Mouse (Mus musculus): ENCODE data around the gene Serpinb2. TPM values are rescaled to one million over a fixed set of nuclear protein-coding genes. Genes with fewer than 3 reads are reported as not detected.

The Serpinb2 gene
- polyA plus RNA-seq, 1 experiment from 2014 or later: 0.46 TPM

DNA sequence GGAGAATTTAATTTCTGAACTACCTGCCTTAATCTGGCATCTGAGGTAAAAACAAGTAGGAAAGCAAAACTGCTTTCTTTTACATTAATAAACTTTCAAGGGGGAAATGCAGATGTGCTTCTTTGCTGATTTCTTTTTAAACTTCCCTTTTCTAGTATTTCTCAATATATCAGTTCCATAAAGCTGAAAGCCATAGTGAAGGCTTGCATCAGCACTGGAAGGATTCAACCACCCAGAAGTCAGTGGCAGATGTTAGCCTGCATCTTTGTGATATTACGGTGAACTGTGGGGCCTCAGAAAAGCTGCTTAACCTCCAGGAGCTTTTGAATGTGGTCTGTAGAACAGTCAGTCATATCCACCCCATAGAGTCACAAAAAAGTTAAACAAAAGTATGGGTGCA lies 2.3 kb downstream of the Serpinb2 start:
- Histone ChIP-seq H3K4me2 (ENCODE audit: low read depth, low read length) (no peak overlapping the region), H3K27me3 (ENCODE audit: control insufficient read depth, insufficient read depth, low read length) (no peaks in the 10 kb centered on the region), H3K9me3 (replicated peaks; ENCODE audit: control insufficient read depth, low read length) (no peaks in the 10 kb centered on the region), H3K36me3 (ENCODE audit: control insufficient read depth, insufficient read depth) (no peaks in the 10 kb centered on the region), H3K9ac (ENCODE audit: low read length) (no peak overlapping the region), H3K4me1 (ENCODE audit: control insufficient read depth, insufficient read depth, low read length) (no peaks in the 10 kb centered on the region), H3K4me3 (ENCODE audit: low read length) (no peak overlapping the region), H3K27ac (ENCODE audit: low read length) (no peak overlapping the region)
- ATAC-seq (replicated peaks; ENCODE audit: extremely low read depth, insufficient read depth, low FRiP score): no peak
- WGBS: 83% methylated on average over 1 of the region's 1 CpGs

DNA sequence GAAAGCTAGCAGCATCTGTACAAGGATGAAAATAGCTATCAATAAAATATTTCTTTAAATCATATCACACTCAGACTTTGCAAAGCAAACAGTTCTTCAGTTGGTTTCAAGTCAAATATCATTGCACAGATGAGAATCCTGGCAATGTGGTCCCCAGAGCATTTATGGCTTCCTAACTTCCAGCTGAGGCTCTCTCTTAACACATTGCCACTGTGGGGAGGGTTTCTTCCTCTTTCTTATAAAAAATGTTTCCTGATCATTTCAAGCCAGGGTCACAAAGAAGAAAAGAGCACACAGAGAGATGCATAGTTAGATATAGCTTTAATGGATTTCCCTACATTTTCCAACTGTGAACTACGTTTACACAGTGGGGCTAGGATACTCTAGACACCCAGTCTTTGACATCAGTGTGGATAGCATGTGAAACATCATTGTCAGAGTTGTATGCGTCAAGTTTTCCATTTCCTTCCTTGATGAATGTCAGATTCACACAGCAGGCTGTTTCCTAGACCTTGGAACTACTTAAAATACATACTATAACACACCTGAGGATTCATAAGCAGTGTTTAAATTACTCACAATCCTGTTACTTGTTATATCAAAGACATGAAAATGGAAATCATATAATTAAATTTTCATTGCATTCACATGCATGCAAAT lies 4.7 kb downstream of the Serpinb2 start:
- no peak overlapping the region for H3K9ac ChIP-seq (ENCODE audit: low read length)
- WGBS: 52% methylated on average over 2 of the region's 2 CpGs
- no peak overlapping the region for H3K4me3 ChIP-seq (ENCODE audit: low read length)
- no peaks in the 10 kb centered on the region for H3K9me3 ChIP-seq (replicated peaks; ENCODE audit: control insufficient read depth, low read length)
- H3K27me3 ChIP-seq (ENCODE audit: control insufficient read depth, insufficient read depth, low read length): no peaks in the 10 kb centered on the region
- H3K36me3 ChIP-seq (ENCODE audit: control insufficient read depth, insufficient read depth): no peaks in the 10 kb centered on the region
- no peak for ATAC-seq (replicated peaks; ENCODE audit: extremely low read depth, insufficient read depth, low FRiP score)
- H3K4me1 ChIP-seq (ENCODE audit: control insufficient read depth, insufficient read depth, low read length): no peaks in the 10 kb centered on the region
- no peak overlapping the region for H3K27ac ChIP-seq (ENCODE audit: low read length)
- no peak overlapping the region for H3K4me2 ChIP-seq (ENCODE audit: low read depth, low read length)

DNA sequence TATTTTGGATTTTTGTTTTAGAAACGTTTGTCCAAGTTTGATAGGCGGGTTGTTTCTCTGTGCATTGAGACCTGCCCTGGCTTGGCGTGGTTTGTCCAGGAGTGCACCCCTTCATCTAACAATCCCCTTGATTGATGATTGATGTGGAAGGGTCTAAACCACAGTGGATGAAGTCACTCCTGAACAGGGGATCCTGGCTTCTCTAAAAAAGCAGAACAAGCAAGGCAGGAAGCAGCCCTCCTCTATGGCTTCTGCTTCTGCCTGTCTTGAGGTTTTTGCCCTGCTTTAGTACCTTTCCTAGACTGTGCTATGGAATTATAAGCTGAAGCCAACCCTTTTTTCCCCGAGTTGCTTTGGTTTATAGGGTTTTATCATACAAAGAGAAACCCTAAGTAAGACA lies 14.4 kb downstream of the Serpinb2 start:
- no peaks in the 10 kb centered on the region for H3K36me3 ChIP-seq (ENCODE audit: control insufficient read depth, insufficient read depth)
- H3K27me3 ChIP-seq (ENCODE audit: control insufficient read depth, insufficient read depth, low read length): no peaks in the 10 kb centered on the region
- no peak overlapping the region for H3K27ac ChIP-seq (ENCODE audit: low read length)
- H3K4me1 ChIP-seq (ENCODE audit: control insufficient read depth, insufficient read depth, low read length): no peaks in the 10 kb centered on the region
- ATAC-seq (replicated peaks; ENCODE audit: extremely low read depth, insufficient read depth, low FRiP score): no peak
- H3K9me3 ChIP-seq (replicated peaks; ENCODE audit: control insufficient read depth, low read length): no peaks in the 10 kb centered on the region
- H3K9ac ChIP-seq (ENCODE audit: low read length): no peak overlapping the region
- H3K4me2 ChIP-seq (ENCODE audit: low read depth, low read length): no peak overlapping the region
- 70% methylated on average over 4 of the region's 4 CpGs for WGBS
- H3K4me3 ChIP-seq (ENCODE audit: low read length): no peak overlapping the region

- H3K4me1 ChIP-seq (ENCODE audit: control insufficient read depth, insufficient read depth, low read length): no peaks in the 10 kb centered on the region
- no peak overlapping the region for H3K4me3 ChIP-seq (ENCODE audit: low read length)
- H3K9me3 ChIP-seq (replicated peaks; ENCODE audit: control insufficient read depth, low read length): no peaks in the 10 kb centered on the region
- WGBS: 70% methylated on average over 3 of the region's 3 CpGs
- ATAC-seq (replicated peaks; ENCODE audit: extremely low read depth, insufficient read depth, low FRiP score): no peak
- no peaks in the 10 kb centered on the region for H3K27me3 ChIP-seq (ENCODE audit: control insufficient read depth, insufficient read depth, low read length)
- no peaks in the 10 kb centered on the region for H3K36me3 ChIP-seq (ENCODE audit: control insufficient read depth, insufficient read depth)
- H3K9ac ChIP-seq (ENCODE audit: low read length): no peak overlapping the region
- H3K27ac ChIP-seq (ENCODE audit: low read length): no peak overlapping the region
- H3K4me2 ChIP-seq (ENCODE audit: low read depth, low read length): no peak overlapping the region
Measured at GRCm38 (mm10) chr1:107528325-107529078, 17.3 kb downstream of the Serpinb2 start.

DNA sequence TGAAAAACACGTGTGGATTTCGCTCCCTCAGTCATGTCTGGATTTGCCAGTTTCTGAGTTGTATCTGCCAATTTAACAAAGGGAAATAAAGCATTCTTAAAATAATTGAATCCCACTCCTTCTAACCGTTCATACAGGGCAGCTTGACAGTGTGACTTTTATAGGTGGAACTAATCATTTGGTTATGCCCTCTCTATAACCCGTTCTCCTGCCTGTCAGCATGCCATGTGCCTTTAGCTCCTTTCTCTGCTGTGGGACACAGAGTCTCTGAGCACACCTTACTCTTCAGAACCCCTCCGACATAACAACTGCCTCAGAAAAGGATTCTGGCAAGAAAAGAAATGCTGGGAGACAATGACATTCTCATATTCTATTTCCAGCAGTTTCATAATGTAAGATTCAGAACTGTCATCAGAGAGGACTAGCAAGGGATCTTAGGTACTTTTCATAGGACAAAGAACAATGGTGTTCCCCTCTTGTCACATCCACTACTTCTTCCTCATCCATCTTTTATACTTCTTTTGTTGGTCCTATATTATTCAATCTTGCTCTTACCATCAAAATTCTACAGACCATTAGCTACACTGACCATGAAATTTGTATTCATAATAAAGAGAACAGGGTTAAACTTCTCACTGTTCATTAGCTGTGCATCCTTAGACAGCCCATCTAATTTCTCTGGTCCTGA lies 18.3 kb downstream of the Serpinb2 start:
- H3K27ac ChIP-seq (ENCODE audit: low read length): no peak overlapping the region
- no peaks in the 10 kb centered on the region for H3K4me1 ChIP-seq (ENCODE audit: control insufficient read depth, insufficient read depth, low read length)
- H3K9me3 ChIP-seq (replicated peaks; ENCODE audit: control insufficient read depth, low read length): no peaks in the 10 kb centered on the region
- no peak overlapping the region for H3K4me3 ChIP-seq (ENCODE audit: low read length)
- no peak for ATAC-seq (replicated peaks; ENCODE audit: extremely low read depth, insufficient read depth, low FRiP score)
- H3K36me3 ChIP-seq (ENCODE audit: control insufficient read depth, insufficient read depth): no peaks in the 10 kb centered on the region
- no peak overlapping the region for H3K4me2 ChIP-seq (ENCODE audit: low read depth, low read length)
- 63% methylated on average over 5 of the region's 5 CpGs for WGBS
- no peak overlapping the region for H3K9ac ChIP-seq (ENCODE audit: low read length)
- no peaks in the 10 kb centered on the region for H3K27me3 ChIP-seq (ENCODE audit: control insufficient read depth, insufficient read depth, low read length)

- no peaks in the 10 kb centered on the region for H3K27me3 ChIP-seq (ENCODE audit: control insufficient read depth, insufficient read depth, low read length)
- WGBS: 63% methylated on average over 3 of the region's 3 CpGs
- H3K27ac ChIP-seq (ENCODE audit: low read length): no peak overlapping the region
- H3K4me1 ChIP-seq (ENCODE audit: control insufficient read depth, insufficient read depth, low read length): no peaks in the 10 kb centered on the region
- H3K36me3 ChIP-seq (ENCODE audit: control insufficient read depth, insufficient read depth): no peaks in the 10 kb centered on the region
- H3K4me3 ChIP-seq (ENCODE audit: low read length): no peak overlapping the region
- no peaks in the 10 kb centered on the region for H3K9me3 ChIP-seq (replicated peaks; ENCODE audit: control insufficient read depth, low read length)
- no peak overlapping the region for H3K4me2 ChIP-seq (ENCODE audit: low read depth, low read length)
- H3K9ac ChIP-seq (ENCODE audit: low read length): no peak overlapping the region
- ATAC-seq (replicated peaks; ENCODE audit: extremely low read depth, insufficient read depth, low FRiP score): no peak
Measured at GRCm38 (mm10) chr1:107533736-107534135, 22.5 kb downstream of the Serpinb2 start.

DNA sequence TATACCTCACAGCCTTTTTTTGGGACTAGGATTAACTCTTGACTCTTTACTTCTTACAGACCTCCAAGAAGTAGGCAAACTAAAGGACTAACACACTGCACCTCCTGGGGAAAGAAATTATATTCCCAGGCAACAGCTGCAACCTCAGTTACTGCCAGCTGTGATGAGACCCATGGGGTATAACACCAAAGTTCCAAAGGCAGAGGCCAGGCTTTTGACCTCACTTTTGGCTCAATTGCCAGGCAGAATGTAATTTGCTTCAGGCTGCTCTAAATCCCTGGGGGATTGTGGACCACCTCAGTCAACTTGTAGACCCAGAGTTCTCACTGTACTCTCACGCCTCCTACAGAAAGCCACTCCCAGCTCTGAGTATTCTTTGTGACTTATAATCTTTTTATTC lies 26.2 kb downstream of the Serpinb2 start:
- Histone ChIP-seq H3K4me3 (ENCODE audit: low read length) (no peak overlapping the region), H3K9me3 (replicated peaks; ENCODE audit: control insufficient read depth, low read length) (no peaks in the 10 kb centered on the region), H3K9ac (ENCODE audit: low read length) (no peak overlapping the region), H3K4me1 (ENCODE audit: control insufficient read depth, insufficient read depth, low read length) (no peaks in the 10 kb centered on the region), H3K36me3 (ENCODE audit: control insufficient read depth, insufficient read depth) (no peaks in the 10 kb centered on the region), H3K4me2 (ENCODE audit: low read depth, low read length) (no peak overlapping the region), H3K27ac (ENCODE audit: low read length) (no peak overlapping the region), H3K27me3 (ENCODE audit: control insufficient read depth, insufficient read depth, low read length) (no peaks in the 10 kb centered on the region)
- no peak for ATAC-seq (replicated peaks; ENCODE audit: extremely low read depth, insufficient read depth, low FRiP score)
- 84% methylated on average over 1 of the region's 1 CpGs for WGBS

- Histone ChIP-seq H3K9me3 (replicated peaks; ENCODE audit: control insufficient read depth, low read length) (no peaks in the 10 kb centered on the region), H3K27me3 (ENCODE audit: control insufficient read depth, insufficient read depth, low read length) (no peaks in the 10 kb centered on the region), H3K4me1 (ENCODE audit: control insufficient read depth, insufficient read depth, low read length) (no peaks in the 10 kb centered on the region), H3K27ac (ENCODE audit: low read length) (no peak overlapping the region), H3K9ac (ENCODE audit: low read length) (no peak overlapping the region), H3K36me3 (ENCODE audit: control insufficient read depth, insufficient read depth) (no peaks in the 10 kb centered on the region), H3K4me3 (ENCODE audit: low read length) (no peak overlapping the region), H3K4me2 (ENCODE audit: low read depth, low read length) (no peak overlapping the region)
- no peak for ATAC-seq (replicated peaks; ENCODE audit: extremely low read depth, insufficient read depth, low FRiP score)
- WGBS: 80% methylated on average over 3 of the region's 3 CpGs
Measured at GRCm38 (mm10) chr1:107559494-107559893, 48.3 kb downstream of the Serpinb2 start.

- 68% methylated on average over 1 of the region's 1 CpGs for WGBS
- Histone ChIP-seq H3K4me3 (ENCODE audit: low read length) (no peak overlapping the region), H3K4me2 (ENCODE audit: low read depth, low read length) (no peak overlapping the region), H3K4me1 (ENCODE audit: control insufficient read depth, insufficient read depth, low read length) (no peaks in the 10 kb centered on the region), H3K27ac (ENCODE audit: low read length) (no peak overlapping the region), H3K36me3 (ENCODE audit: control insufficient read depth, insufficient read depth) (no peaks in the 10 kb centered on the region), H3K9ac (ENCODE audit: low read length) (no peak overlapping the region), H3K9me3 (replicated peaks; ENCODE audit: control insufficient read depth, low read length) (no peaks in the 10 kb centered on the region), H3K27me3 (ENCODE audit: control insufficient read depth, insufficient read depth, low read length) (no peaks in the 10 kb centered on the region)
- no peak for ATAC-seq (replicated peaks; ENCODE audit: extremely low read depth, insufficient read depth, low FRiP score)
Measured at GRCm38 (mm10) chr1:107562110-107562509, 50.9 kb downstream of the Serpinb2 start.

All from heart, embryonic 16.5 days (tissue).